Mouse (Mus musculus): Measurements from ENCODE around the gene 2210017I01Rik.

The 2210017I01Rik gene

GRCm38 (mm10) chr3:92607392-92607791, at the start of gene 2210017I01Rik:
Gene 2210017I01Rik (minus strand): TSS chr3:92607492.
- no peak for DNase-seq

- DNase-seq, result no peak
Observed at GRCm38 (mm10) chr3:92656826-92657225, 49.5 kb upstream of the 2210017I01Rik start, which contains the start of gene Lce1b. Gene Lce1b (minus strand): TSS chr3:92656926.

DNA sequence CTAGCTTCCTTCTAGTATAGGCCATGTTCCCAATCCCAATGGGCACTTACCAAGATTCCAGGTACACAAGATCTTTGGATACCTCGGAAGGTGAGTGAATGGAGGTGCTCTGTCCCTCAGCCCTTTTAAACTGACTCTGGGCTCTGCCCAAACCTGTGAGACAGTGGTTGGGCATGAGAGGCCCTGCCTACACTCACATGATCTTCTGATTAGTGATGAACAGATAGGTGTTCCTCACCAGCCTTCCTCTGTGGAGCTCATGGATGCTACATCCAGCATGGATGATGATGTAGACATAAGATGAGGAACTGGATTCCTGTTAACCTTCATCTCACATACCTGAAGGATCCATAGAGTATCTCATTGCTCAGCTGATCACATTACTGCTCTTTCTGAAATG, 40.9 kb upstream of the 2210017I01Rik start, which contains the start of gene Lce1a1:
TSS of gene Lce1a1 (minus strand) at position 101 of the 400 bp plus-strand sequence.
- no peak for DNase-seq

DNA sequence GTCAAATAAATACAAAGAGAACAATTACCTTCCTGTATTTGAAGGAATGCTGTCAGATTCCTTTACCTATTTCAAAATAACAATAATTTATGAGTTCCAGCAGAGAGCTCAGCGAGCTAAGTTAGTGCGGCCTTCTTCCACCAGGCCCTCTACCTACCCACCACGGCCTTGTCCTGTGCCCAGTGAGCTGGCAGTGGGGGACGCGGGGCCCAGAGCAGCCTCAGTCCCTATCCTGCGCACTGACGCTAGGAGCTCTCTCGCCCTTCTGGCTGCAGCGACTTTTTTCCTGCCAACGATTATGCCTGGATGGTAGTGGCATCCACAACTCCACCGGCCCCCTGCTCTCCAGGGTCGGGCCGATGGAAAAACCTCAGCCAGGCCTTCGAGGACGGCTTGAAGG, 32.6 kb upstream of the 2210017I01Rik start:
- no peak for DNase-seq

DNA sequence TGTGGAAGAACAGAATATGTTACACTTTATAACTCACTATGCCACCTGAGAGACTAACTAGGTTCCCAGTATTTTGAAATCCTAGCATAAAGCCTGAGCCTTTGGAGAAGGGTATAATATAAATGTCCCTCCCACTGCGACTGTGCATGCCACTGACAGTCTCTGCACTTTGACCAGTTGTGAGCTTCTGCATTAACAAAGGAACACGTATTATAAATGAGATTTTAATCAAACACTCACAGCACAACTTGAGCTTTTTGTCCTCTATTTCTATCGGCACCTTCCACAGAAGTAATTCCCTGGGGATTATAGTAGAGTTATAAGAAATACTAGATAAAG, 31.3 kb upstream of the 2210017I01Rik start:
- no peak for DNase-seq

DNA sequence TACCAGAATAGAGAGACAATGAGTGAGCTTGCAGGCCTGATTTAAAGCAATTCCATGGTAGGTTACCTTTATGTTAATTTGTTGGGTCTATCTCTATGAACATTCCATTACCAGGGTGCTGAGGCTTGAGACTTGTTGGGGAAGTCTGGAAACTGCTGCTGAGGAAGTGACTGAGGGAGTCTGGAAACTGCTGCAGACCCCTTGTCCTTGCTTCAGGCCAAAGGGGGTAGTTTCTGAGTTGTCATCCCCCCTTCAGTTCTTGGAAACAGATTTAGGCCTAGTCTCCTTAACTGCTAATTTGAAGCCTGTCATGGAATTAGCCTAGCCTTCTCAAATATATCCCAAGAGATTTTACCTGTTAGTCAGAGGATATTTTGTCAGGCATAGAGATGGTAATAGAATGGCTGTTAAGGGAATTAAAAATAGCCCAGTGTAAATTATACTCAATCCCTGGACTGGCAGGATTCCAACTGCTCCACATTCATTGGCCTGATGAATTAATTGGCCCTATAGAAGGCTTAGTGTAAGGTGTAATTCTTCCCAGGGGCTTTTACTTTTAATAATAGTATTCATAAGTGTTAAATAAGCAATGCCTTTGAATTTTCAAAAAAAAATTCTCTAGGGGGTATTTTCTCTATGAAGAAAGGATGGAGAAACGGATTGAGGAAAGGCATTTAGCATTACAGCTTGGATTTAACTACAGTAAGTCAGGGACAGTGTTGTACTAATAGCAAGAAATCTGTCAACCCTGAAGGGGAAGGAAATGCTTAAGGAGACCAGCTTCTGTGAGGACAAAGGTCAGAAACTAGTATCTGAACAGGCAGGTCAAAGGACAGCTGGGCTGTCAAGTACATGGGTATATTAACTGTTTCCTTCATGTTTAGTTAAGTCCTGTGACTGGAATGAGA, 30.7 kb upstream of the 2210017I01Rik start:
- DNase-seq, result no peak

DNA sequence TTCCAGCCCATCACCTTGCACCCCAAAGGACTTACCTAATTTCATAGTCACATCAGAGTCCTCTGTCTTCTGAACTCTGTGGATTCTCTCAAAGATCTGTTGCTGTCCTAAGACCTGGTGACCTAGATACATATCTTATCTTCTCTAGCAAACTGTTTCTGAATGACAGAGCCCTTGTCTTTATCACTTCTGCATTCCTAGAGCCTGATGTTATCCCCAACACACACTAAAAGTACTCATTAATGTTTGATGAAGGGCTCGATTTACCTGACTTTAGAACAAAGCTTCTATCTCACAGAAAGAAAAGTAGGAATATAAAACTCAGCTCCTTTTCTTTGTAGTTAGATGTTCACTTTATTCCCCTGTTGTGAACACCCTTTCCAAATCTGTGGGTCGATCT, 14.3 kb upstream of the 2210017I01Rik start, which contains the start of gene Lce6a:
TSS of gene Lce6a (minus strand) at position 101 of the 400 bp plus-strand sequence.
- no peak for DNase-seq

DNA sequence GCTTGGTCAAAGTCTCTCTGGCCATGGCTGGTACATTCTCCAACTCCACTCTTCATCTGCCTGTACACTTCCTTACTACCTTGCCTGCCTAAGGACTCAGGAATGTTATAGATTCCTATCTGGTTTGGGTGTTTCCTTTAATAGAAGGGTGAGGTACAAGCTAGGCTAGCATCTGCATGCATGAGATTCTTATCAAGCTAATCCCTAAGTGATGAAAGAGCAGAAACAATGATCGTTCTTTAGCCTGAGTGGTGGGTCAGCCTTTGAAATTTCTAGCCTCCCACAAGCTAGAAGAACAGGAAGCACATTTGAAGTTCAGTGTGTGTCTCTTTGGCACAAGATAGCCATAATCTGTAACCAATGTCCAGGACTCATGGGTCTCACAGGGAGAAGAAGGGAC, 2.5 kb upstream of the 2210017I01Rik start:
- no peak for DNase-seq

GRCm38 (mm10) chr3:92602169-92602568, 5.1 kb downstream of the 2210017I01Rik start:
- DNase-seq, result no peak

GRCm38 (mm10) chr3:92600456-92600855, 6.8 kb downstream of the 2210017I01Rik start:
- no peak for DNase-seq

- DNase-seq, result no peak
Observed at GRCm38 (mm10) chr3:92599973-92600372, 7.3 kb downstream of the 2210017I01Rik start.

DNA sequence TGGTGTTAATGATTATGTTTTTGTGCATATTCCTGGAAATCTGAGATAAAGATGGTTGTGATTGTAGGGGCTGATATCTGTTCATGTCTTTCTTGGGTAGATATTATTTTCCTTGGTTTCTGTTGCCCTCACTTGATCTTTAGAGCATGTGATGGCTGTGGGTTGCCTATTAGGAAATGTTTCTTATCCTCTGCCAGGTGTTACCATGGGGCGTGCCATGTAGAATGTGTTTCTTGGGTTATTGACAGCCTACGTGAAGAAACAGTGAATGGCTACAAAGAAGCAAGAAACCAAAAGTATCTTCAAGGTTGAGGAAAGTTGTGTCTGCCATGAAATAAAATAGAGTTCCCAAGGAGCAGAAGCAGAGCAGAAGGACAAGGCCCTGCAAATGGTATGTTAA, 8.9 kb downstream of the 2210017I01Rik start:
- no peak for DNase-seq

DNA sequence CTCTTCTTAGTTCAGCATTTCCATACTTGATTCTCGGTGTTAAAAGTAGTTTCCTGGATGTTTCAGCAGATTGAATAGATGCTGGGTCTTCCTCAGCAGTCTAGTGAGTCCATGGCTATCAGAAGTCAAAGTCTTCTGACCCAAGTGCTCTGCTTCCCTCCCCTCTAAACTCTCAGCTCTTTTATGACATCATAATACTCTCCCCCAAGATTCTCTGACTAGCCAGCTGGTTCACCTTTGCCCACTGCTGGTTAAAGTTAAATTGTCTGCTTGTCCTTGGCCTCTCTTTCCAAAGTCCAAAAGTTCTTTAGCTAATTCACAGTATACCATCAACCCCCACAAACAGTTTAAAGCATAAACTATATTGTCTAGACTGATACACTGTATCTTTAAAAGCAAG, 18.4 kb downstream of the 2210017I01Rik start, which contains the start of gene Smcp:
TSS of gene Smcp (minus strand) at position 140 of the 400 bp plus-strand sequence.
- no peak for DNase-seq

- no peak for DNase-seq
Observed at GRCm38 (mm10) chr3:92587190-92587589, 20.1 kb downstream of the 2210017I01Rik start.

DNA sequence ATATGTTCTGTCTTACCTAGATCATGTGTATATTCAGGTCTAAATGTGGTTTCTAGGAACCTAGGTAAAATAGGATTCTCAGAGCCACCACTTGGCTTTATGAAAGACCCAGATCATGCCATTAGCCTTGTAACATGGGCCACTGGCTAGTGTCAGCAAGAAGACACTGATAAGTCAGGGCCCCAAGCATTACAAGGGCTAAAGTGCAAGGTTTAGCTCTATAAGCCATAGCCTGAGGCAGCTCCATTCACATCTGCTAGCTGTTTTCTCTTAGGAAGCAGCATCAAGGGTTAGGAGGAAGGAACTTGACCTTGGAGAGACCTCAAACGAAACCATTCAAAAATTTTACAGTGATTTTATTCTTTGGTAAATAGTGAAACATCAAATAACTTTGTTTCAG, 22.2 kb downstream of the 2210017I01Rik start:
- DNase-seq, result no peak

GRCm38 (mm10) chr3:92583164-92583826, 24.0 kb downstream of the 2210017I01Rik start:
- DNase-seq, result no peak

GRCm38 (mm10) chr3:92579508-92579907, 27.8 kb downstream of the 2210017I01Rik start:
- DNase-seq, result no peak

DNA sequence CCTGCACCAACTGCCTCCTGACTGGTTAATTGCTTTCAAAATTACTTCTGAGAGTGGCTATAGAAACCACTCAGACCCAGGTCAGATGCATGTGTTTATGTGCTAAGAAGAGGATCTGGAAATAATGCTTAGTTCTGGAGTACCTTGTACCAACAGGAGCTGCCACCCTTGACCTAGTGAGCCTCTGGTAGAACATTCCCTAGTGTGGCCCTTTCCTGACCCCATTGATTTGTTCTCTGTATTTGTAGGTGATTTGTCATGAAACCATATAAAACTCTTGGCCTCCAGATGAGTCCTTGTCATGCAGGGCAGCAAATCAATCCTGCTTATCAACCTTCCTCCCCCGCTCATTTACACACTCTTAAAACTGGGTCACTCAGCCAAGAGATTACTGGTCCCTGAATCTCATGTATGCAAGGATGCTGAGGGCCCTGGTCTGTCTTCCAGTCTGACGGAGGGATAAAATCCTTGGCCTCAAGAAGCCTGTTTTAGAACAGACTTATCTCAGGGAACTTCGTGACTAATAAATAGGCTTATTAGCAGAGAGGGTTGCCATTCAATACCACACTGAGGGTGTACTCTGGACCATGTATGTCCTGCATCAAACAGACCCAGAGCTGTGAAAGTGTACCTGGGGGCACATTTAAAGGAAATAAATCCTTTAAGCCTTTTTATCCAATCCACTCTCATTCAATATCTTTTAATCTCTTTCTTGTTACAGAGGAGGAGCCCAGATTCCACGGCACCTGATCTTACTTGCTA, 28.5 kb downstream of the 2210017I01Rik start:
- no peak for DNase-seq

DNA sequence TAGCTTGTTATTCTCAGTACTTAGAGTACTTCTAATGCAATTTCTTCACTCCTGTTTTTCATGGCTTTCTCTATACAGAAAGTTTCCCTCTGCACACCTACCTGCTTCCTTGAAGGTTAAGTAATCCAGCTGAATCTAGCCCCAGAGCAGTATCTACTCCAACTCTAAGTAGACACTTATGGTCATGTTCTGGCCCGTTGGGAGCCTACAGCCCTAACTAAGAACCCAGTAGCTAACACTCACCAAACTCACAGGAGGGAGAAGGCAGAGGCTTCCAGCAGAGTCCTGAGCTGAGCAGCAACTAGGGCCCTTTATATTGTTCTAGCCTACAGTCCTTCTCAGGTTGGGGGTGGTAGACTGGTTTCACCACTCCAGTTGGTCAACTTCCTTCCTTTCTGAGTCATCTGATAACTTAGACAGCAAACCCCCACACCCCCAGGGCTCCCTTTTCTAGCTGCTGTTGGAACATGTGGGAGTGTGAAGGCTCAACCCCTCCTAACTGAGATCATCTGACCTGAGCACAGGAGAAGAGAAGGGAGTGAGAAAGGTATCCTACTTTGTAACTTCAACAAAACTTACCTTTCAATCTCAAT, 33.7 kb downstream of the 2210017I01Rik start, which contains the start of gene Ivl:
TSS of gene Ivl (minus strand) at position 287 of the 593 bp plus-strand sequence.
- no peak for DNase-seq

- no peak for DNase-seq
Observed at GRCm38 (mm10) chr3:92572514-92573155, 34.7 kb downstream of the 2210017I01Rik start.

GRCm38 (mm10) chr3:92568752-92569151, 38.5 kb downstream of the 2210017I01Rik start:
- DNase-seq, result no peak

- DNase-seq, result no peak
Observed at GRCm38 (mm10) chr3:92565418-92565817, 41.9 kb downstream of the 2210017I01Rik start.

Data from thymus, postnatal 4 days (tissue).